Mouse (Mus musculus): ENCODE data around the gene Zfp764.
"Not testable (repeated sequence)": the region's sequence is repeated elsewhere in the genome, so short reads cannot be mapped to it uniquely, and the experiment has no call there.

Zfp764 gene

DNA sequence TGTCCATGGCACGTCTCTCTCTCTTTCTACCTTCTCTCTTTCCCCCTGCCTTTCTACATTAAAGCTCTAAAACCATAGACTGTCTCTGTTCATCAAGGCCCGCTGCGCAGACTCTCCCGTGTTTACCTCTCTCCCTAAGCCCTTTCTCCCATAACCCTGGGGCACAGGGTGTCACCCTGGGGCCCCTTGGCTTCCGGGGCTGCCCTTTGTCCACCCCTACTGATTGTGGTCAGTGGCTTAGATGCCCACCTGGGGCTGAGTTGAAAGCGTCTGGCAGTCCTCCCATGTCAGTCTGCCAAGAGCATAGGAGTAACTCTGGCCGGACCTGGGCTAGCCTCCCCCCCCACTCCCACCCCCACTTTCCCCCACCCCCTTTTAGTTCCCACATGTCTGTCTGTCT is 16.3 kb downstream of the Zfp764 start:
- DNase-seq (ENCODE audit: low read depth): no peak

DNA sequence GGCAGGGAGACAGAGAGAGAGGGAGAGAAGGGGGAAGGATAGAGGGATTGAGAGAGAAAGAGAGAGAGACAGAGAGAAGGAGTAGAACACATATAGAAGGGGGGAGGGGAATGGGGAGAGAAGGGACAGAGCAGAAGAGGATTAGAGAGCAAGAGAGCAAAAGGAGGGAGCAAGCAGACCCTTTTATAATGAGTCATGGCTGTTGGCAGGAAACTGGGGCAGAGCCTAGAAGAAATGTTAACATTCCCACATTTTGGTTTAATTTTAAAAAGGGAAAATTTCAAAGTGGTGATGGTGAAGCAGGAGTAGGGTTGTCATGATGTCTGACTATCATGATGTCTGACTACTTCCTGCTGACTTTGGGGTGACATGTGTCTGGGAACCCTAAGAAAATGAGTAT is 18.4 kb downstream of the Zfp764 start:
- DNase-seq (ENCODE audit: low read depth): not testable (repeated sequence)

DNA sequence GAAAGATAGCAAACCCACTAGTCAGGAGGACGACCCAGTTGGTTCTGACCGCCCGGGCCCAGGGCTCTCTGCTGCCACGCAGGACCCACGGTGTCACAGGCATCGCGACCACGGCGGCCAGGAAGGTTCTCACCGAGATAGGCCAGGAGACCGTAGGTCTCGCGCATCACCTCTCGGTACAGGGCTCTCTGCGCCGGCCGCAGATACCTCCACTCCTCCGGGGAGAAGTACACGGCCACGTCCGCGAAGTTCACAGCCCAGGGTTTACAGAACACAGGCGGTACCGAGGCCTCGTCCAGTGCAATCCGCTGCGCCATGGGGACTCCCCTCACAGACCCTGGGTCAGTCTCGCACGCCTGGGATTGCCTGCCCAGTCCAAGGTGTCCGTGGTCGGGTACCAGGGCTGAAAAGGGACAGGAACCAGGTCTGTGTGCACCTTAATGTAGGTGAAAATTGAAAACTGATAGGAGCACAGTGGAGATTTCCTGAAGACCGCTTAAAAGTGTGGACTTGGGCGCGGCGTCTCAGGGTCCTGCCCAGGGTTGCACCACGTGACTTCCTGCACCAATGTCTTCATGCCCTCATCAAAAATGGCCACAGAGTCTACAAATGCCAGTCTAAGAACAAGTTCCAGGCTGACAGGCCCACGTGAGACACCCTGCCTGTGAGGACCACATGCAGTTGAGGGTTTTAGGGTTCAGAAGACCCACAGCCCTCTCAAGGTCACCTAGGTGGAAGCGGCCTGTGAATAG is 19.8 kb downstream of the Zfp764 start, which contains the start of gene 9130019O22Rik:
Gene 9130019O22Rik, minus strand, starts transcription at position 526 of the 752 bp plus-strand sequence.
- DNase-seq (ENCODE audit: low read depth): peak; percentile 85

DNA sequence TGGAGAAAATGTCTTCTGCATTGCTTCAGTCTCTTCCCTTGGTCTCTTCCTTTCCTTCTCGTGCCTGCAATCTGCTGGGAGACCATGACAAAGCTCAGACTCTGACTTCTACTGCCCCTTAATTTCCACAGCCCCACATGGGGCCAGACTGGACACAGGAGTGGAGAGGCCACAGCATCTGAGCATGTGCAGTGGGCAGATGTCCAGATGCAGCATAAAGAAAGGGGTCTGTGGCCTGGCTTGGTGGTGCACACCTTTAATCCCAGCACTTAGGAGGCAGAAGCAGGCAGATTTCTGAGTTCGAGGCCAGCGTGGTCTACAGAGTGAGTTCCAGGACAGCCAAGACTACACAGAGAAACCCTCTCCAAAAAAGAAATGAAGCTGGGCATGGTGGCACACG is 21.1 kb downstream of the Zfp764 start:
- not testable (repeated sequence) for DNase-seq (ENCODE audit: low read depth)

DNA sequence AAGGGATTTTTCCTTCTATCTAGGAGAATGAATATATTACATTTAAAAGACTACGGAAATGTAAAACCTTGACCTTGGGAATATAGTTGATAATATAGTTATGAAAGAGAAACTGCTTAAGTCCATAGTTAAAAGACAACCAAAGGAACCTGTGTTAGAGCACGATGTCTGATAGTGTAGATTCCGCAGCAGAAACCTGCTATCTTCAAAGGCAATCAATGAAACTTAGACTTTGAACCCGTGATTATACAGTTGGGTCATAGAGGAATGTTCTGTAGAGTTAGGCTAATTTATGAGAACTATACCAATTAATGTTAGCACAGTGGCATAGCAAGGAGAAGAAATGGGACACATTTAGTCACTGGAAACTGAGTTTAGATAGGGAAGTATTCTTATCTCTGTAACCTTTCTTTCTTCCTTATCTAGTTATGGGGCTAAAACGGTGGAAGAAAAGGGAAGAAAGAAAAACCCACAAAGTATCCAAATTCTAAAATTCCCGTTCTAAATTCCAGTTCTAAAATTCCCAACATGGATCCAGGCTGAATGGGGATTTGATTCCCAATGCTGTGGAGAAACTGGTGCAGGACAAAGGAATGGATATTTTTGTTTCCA is 28.2 kb downstream of the Zfp764 start:
- DNase-seq (ENCODE audit: low read depth): no peak

DNA sequence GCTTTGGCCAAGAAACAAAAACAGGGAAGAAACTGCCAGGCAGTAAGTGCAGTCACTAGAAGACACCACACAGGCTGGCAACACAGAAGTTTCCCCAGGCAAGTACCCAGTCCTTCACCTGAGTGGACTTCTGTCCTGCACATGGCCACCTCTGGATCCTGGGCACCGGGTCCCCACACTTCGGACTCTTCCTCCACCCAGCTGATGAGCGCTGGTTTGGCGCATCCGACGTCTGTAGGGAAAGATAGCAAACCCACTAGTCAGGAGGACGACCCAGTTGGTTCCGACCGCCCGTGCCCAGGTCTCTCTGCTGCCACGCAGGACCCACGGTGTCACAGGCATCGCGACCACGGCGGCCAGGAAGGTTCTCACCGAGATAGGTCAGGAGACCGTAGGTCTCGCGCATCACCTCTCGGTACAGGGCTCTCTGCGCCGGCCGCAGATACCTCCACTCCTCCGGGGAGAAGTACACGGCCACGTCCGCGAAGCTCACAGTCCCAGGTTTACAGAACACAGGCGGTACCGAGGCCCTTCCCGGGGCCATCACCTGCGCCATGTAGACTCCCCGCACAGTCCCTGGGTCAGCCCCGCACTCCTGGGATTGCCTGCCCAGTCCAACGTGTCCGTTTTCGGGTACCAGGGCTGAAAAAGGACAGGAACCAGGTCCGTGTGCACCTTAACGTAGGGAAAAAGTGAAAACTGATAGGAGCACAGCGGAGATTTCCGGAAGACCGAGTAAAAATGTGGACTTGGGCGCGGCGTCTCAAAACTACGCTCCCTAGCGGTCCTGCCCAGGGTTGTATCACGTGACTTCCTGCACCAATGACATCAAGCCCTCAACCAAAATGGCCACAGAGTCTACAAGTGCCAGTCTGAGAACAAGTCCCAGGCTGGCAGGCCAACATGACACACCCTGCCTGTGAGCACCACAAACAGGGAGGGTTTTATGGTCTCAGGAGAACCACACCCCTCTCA is 31.1 kb downstream of the Zfp764 start, which contains the start of gene Zfp747:
Gene Zfp747, minus strand, starts transcription at position 780 of the 975 bp plus-strand sequence.
- DNase-seq (ENCODE audit: low read depth): peak; percentile 95

DNA sequence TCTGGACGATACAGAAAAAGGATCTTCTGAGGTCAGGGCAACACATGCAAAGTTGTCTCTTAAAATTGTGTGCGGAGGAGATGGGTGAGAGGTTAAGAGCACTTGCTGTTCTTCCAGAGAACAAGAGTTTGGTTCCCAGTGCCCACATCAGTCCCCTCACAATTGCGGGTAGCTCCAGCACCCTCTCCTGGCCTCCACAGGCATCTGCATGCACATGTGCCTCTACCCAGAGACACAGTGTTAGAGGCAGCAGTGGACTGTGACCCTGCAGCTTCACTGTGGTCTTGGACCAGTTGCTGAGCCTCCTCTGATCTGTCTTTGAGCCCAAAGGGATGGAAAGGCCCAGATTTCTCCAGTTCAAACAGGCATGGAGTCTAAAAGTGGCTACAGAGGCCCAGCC is 34.8 kb downstream of the Zfp764 start:
- DNase-seq (ENCODE audit: low read depth): not testable (repeated sequence)

DNA sequence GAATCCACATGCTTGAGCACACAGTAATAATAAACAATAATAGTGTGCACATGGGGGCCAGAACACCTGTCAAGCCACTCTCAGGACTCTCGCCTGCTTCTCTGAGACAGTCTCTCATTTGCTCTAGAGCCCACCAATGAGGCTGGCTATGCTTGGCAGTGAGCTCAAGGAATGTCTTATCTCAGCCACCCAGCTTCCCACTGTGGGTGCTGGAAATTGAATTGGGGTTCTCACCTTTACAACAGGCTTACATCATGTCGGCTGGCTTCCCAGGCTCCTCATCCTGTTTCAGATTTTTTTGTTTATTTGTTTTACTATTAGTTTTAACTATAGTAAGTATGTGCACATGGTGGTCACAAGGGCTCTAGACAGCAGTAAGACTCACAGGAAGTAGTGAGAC is 35.4 kb downstream of the Zfp764 start:
- DNase-seq (ENCODE audit: low read depth): no peak

DNA sequence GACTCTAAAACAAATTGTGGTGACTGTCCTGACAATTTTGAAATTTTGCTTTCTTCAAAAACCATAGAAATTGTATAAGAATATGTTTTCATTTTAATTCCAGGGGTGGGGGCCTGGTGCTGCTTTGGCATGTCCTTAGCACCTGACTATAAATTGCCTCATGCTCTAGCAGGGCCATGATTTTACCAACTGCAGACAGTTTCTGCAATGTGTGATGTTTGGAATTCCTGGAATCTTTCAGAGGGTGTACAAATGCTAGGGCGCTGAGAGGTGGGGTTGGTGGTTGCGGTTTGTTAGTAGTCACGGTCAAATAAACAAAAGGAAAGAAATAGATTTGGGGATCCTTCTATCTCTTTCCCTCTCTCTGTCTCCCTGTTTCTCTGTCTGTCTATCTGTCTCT is 40.4 kb downstream of the Zfp764 start:
- no peak for DNase-seq (ENCODE audit: low read depth)

DNA sequence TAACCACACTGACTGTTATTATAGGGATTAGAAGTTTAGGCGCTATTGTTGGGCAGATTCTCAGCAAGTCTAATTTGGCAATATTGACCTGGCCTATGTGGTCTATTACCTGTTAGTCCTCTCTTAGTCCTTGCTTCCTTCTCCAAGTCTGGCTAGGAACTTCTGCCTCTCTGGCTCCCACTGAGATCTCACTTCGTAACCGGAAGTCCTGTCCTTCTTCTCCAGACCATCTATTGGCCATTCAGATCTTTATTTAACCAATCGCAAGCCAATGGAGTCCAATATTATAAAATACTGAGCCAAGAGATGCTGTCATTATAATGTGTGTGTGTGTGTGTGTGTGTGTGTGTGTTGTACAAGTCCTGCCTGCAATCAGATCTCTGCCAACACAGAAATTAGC is 42.5 kb downstream of the Zfp764 start:
- no peak for DNase-seq (ENCODE audit: low read depth)

DNA sequence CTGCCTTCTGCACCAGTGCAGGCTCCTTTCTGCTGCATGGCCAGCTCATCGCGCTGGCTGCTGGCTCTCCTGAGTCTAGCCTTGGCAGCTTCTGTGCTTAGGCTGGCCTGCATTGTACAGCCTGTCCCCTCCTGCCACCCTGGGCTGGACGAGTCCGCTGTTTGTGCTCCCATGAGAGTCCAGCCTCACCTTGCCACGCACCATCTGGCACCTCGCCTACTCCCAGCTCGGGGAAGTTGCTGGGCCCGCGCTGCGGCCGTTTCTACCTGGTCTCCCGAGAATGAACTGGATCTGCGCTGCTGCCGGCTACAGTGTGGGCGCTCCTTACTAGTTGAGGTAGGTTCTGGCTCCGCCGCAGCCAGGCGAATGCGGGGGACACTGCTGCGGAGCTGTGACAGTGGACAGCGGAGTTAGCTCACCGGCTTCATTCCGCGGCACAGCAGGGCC is 43.1 kb downstream of the Zfp764 start:
- DNase-seq (ENCODE audit: low read depth): no peak

DNA sequence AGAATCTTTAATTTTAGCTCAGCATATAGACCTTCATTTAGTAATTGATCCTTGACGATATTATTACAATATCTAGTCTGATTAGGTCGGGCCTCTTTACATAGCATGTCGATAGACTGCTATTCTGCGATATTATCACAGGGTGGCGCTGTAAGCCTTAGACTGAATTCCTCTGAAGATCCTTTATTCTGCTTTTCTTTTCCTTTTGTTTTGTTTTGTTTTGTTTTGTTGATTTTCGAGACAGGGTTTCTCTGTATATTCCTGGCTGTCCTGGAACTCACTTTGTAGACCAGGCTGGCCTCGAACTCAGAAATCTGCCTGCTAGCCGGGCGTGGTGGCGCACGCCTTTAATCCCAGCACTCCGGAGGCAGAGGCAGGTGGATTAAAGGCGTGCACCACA is 44.2 kb downstream of the Zfp764 start:
- DNase-seq (ENCODE audit: low read depth): not testable (repeated sequence)

DNA sequence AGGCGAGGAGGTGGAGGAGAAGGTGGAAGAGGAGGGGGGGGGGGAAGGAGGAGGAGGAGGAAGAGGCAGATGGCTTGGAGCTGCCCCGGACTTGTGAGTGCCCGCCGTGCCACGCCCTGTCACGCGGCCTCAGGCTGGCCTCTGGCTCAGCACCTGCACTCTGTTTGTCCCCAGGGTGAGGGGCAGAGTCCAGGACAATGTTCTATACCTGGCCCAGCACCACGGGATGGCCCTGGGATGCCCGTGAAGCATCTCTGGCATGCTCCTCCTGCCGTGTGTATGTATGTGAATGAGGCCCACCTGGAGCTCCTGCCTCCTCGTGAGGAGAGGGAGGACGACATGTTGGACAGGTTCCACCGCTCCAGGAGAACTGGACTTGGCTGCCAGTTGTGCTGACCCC is 45.2 kb downstream of the Zfp764 start:
- DNase-seq (ENCODE audit: low read depth): no peak

DNA sequence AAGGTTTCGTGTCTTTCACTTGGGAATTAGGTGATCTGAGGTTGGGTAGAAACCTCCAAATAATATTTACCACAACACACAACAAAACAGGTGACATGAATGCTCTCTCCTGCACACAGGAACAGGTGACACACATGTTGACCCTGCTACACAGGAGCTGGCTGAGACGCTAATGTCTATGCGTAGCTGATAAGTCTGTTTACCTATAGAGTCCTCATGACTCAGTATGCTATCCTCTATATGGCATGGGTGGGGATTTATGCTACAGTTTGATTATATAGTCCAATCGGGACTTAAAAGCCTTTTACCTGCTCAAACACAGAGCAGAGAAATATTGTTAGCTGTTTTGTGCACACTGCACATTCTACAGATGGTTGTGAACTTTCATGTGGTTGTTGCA is 46.4 kb downstream of the Zfp764 start:
- no peak for DNase-seq (ENCODE audit: low read depth)

DNA sequence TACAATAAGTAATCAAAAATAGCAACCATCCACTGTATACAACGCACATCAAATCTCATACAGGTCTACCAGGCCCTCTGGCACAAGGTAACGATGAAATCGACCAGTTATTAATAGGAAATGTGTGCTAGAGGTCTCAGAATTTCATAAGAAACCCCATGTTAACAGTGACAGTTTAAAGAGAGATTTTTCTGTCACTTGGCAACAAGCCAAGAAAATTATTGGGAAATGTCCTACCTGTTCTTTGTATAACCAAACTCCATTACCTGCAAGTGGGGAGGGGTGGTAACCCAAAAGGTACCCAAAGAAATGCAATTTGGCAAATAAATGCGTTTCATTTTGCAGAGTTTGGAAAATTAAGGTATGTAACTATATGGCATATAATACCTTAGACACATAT is 48.1 kb downstream of the Zfp764 start:
- no peak for DNase-seq (ENCODE audit: low read depth)

DNA sequence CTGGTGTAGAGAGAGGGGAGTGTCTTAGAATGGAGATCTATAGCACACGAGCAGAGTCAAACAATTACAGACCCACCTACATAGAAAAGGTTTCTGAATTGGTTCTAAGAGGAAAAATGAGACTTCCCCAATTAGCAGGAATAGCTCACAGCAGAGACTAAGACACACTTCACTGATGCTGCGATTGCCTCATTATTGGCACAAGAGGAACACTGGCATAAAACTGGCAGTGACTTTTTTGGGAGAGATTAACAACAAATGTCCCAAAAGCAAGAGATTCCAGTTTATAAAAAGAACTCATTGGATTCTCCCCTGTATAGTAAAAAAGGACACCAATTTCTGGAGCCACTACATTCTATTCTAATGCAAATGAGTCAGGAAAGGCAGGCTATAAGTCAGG is 48.8 kb downstream of the Zfp764 start:
- no peak for DNase-seq (ENCODE audit: low read depth)

DNA sequence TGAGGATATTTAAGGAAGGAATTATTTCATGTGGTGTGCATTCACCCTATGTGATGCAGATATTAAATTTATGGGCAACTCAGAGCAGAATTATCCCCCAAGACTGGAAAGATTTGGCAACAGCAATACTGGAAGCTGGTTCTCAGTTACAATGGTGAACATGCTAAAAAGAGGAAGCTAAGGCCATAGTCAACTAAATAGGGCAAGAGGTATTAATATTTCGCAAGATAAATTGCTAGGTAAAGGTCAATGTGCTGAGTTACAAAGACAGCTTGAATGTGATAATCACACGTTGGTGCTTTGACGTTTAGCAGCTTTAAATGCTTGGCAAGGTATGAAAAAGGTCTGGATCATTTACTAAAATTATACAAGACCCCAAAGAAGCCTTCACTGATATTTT is 50.8 kb downstream of the Zfp764 start:
- DNase-seq (ENCODE audit: low read depth): no peak

Data from c-Kit-positive CD71-negative TER-119-negative erythroid progenitor cells, embryonic 14.5 days (primary cell).